Mouse (Mus musculus) stomach, embryonic 16.5 days (tissue): ENCODE measurements around the gene Rhox6. TPM values are rescaled to one million over a fixed set of nuclear protein-coding genes. Genes with fewer than 3 reads are reported as not detected.
"Not testable (repeated sequence)": the region's sequence is repeated elsewhere in the genome, so short reads cannot be mapped to it uniquely, and the experiment has no call there.

Experiments used
- ATAC-seq: fragments of 200-750 bp; cut with Nextera tagmentation; 2 replicates; pipeline ENCODE4 v1.8.0; 2017; ENCODE audit warnings: moderate number of reproducible peaks, moderate TSS enrichment; ENCODE audit not compliant: insufficient read depth, low FRiP score
- H3K27ac ChIP-seq: fragments of 300-500 bp; sonication (generic); 2 replicates; pipeline ENCODE4 v1.5.1; 2014; ENCODE audit warnings: low read length
- H3K27me3 ChIP-seq: fragments of 300-500 bp; sonication (generic); 2 replicates; pipeline ENCODE4 v1.6.1; 2014; ENCODE audit warnings: low read length, control low read depth, mixed read lengths; ENCODE audit not compliant: control insufficient read depth, insufficient read depth
- H3K36me3 ChIP-seq: fragments of 300-500 bp; sonication (generic); 2 replicates; pipeline ENCODE4 v1.6.1; 2014; ENCODE audit warnings: low read length; ENCODE audit not compliant: control insufficient read depth, insufficient read depth
- H3K4me1 ChIP-seq: fragments of 300-500 bp; sonication (generic); 2 replicates; pipeline ENCODE4 v1.6.1; 2014; ENCODE audit warnings: low read length, control low read depth, mixed read lengths; ENCODE audit not compliant: control insufficient read depth, insufficient read depth
- H3K4me2 ChIP-seq: fragments of 300-500 bp; sonication (generic); 2 replicates; pipeline ENCODE4 v1.6.1; 2014; ENCODE audit warnings: low read depth, low read length, mixed read lengths
- H3K4me3 ChIP-seq: fragments of 300-500 bp; sonication (generic); replicated peaks from 2 replicates; pipeline ENCODE4 v1.5.1; 2014; ENCODE audit warnings: mild to moderate bottlenecking, low read length
- H3K9ac ChIP-seq: fragments of 300-500 bp; sonication (generic); 2 replicates; pipeline ENCODE4 v1.6.1; 2014; ENCODE audit warnings: low read length
- H3K9me3 ChIP-seq: fragments of 300-500 bp; sonication (generic); replicated peaks from 2 replicates; pipeline ENCODE4 v1.6.1; 2016; ENCODE audit warnings: low read length, control low read depth; ENCODE audit not compliant: control insufficient read depth
- WGBS: fragments of 180-500 bp; shearing (Covaris S2); extraction: QIAGEN DNeasy Blood & Tissue Kit; methylation state at CpG from one replicate; pipeline ENCODE4 v1.1.7; 2014; 5-methylcytosine and 5-hydroxymethylcytosine counted together
- polyA plus RNA-seq: library from polyadenylated mRNA; unstranded; fragments of >200 nt; fragmentation: Nextera tagmentation; extraction: Ambion mirVana; gene quantifications from 2 replicates; pipeline ENCODE4 v1.2.1, GENCODE M21; 2015

The Rhox6 gene
- polyA plus RNA-seq = not detected in 2 replicates

- H3K27me3 ChIP-seq, H3K27ac ChIP-seq, H3K4me2 ChIP-seq, H3K9me3 ChIP-seq, H3K9ac ChIP-seq, H3K36me3 ChIP-seq, ATAC-seq, H3K4me1 ChIP-seq, H3K4me3 ChIP-seq: not testable (repeated sequence)
- 81% methylated on average over 4 of the region's 12 CpGs for WGBS
Measured at GRCm38 (mm10) chrX:37826610-37827009, at the start of gene Rhox6. Gene Rhox6 (plus strand): TSS chrX:37826910.

- Histone ChIP-seq H3K4me1 (no peaks in the 10 kb centered on the region), H3K4me2 (no peak overlapping the region), H3K27ac (no peak overlapping the region), H3K36me3 (no peaks in the 10 kb centered on the region), H3K27me3 (no peaks in the 10 kb centered on the region), H3K9me3 (no peaks in the 10 kb centered on the region), H3K4me3 (no peak overlapping the region), H3K9ac (no peak overlapping the region)
- 70% methylated on average over 15 of the region's 15 CpGs for WGBS
- no peak for ATAC-seq
Measured at GRCm38 (mm10) chrX:37807286-37808080, 19.2 kb upstream of the Rhox6 start.

- WGBS = 91% methylated on average over 2 of the region's 2 CpGs
- Histone ChIP-seq H3K9ac (no peak overlapping the region), H3K4me3 (no peak overlapping the region), H3K36me3 (no peaks in the 10 kb centered on the region), H3K27ac (no peak overlapping the region), H3K27me3 (no peaks in the 10 kb centered on the region), H3K4me1 (no peaks in the 10 kb centered on the region), H3K4me2 (no peak overlapping the region), H3K9me3 (no peaks in the 10 kb centered on the region)
- ATAC-seq = no peak
Measured at GRCm38 (mm10) chrX:37809396-37809795, 17.3 kb upstream of the Rhox6 start.

GRCm38 (mm10) chrX:37811179-37811578 is 15.5 kb upstream of the Rhox6 start:
- no peaks in the 10 kb centered on the region for H3K4me1 ChIP-seq
- H3K9ac ChIP-seq = no peak overlapping the region
- no peaks in the 10 kb centered on the region for H3K36me3 ChIP-seq
- WGBS = 27% methylated on average over 5 of the region's 5 CpGs
- no peak overlapping the region for H3K27ac ChIP-seq
- no peak overlapping the region for H3K4me2 ChIP-seq
- H3K4me3 ChIP-seq = no peak overlapping the region
- ATAC-seq = no peak
- no peaks in the 10 kb centered on the region for H3K27me3 ChIP-seq
- no peaks in the 10 kb centered on the region for H3K9me3 ChIP-seq

GRCm38 (mm10) chrX:37815665-37816064 is 11.0 kb upstream of the Rhox6 start:
- no peaks in the 10 kb centered on the region for H3K27me3 ChIP-seq
- peak overlapping the region; percentile 10; the same call in 1 of the 2 replicates for H3K4me3 ChIP-seq
- no peaks in the 10 kb centered on the region for H3K36me3 ChIP-seq
- no peak overlapping the region for H3K4me2 ChIP-seq
- H3K9me3 ChIP-seq = no peaks in the 10 kb centered on the region
- H3K4me1 ChIP-seq = no peaks in the 10 kb centered on the region
- WGBS = 72% methylated on average over 10 of the region's 10 CpGs
- H3K27ac ChIP-seq = no peak overlapping the region
- H3K9ac ChIP-seq = no peak overlapping the region
- no peak for ATAC-seq

GRCm38 (mm10) chrX:37831386-37831785 is 4.7 kb downstream of the Rhox6 start, which contains the start of gene Rhox7a:
Gene Rhox7a (plus strand): TSS chrX:37831686.
- not testable (repeated sequence) for H3K27me3 ChIP-seq, H3K36me3 ChIP-seq, H3K4me1 ChIP-seq, H3K27ac ChIP-seq, H3K4me3 ChIP-seq, H3K9me3 ChIP-seq, H3K4me2 ChIP-seq, ATAC-seq, H3K9ac ChIP-seq
- WGBS = 82% methylated on average over 8 of the region's 8 CpGs

GRCm38 (mm10) chrX:37871641-37872040 is 44.9 kb downstream of the Rhox6 start:
- Histone ChIP-seq H3K4me3 (no peak overlapping the region), H3K27ac (no peak overlapping the region), H3K9me3 (no peaks in the 10 kb centered on the region), H3K4me2 (no peak overlapping the region), H3K4me1 (no peaks in the 10 kb centered on the region), H3K9ac (no peak overlapping the region), H3K36me3 (no peaks in the 10 kb centered on the region), H3K27me3 (no peaks in the 10 kb centered on the region)
- ATAC-seq = no peak
- WGBS = 98% methylated on average over 2 of the region's 2 CpGs

GRCm38 (mm10) chrX:37878844-37879243 is 52.1 kb downstream of the Rhox6 start, which contains the start of gene Rhox8:
Gene Rhox8 (minus strand): TSS chrX:37878944.
- WGBS = 74% methylated on average over 4 of the region's 4 CpGs
- Histone ChIP-seq H3K4me3 (no peak within 1 kb of the TSS), H3K36me3 (no peaks in the 10 kb centered on the region), H3K4me2 (no peak within 1 kb of the TSS), H3K4me1 (no peaks in the 10 kb centered on the region), H3K27me3 (no peaks in the 10 kb centered on the region), H3K9ac (no peak within 1 kb of the TSS), H3K27ac (no peak within 1 kb of the TSS), H3K9me3 (no peaks in the 10 kb centered on the region)
- ATAC-seq = no peak
